Mouse (Mus musculus): ENCODE measurements around the gene Fli1. TPM values are rescaled to one million over a fixed set of nuclear protein-coding genes. Genes with fewer than 3 reads are reported as not detected.

Gene Fli1
- polyA plus RNA-seq, 1 experiment from 2014 or later = 23.4 TPM

- Histone ChIP-seq H3K9ac (ENCODE audit: low read length) (no peak overlapping the region), H3K9me3 (replicated peaks; ENCODE audit: control insufficient read depth, low read length) (no peaks in the 10 kb centered on the region), H3K27ac (ENCODE audit: low read length) (no peak overlapping the region), H3K27me3 (ENCODE audit: control insufficient read depth, insufficient read depth, low read length) (no peaks in the 10 kb centered on the region), H3K36me3 (ENCODE audit: control insufficient read depth, insufficient read depth) (no peaks in the 10 kb centered on the region), H3K4me1 (ENCODE audit: control insufficient read depth, insufficient read depth, low read length) (no peaks in the 10 kb centered on the region), H3K4me2 (ENCODE audit: low read depth, low read length) (no peak overlapping the region), H3K4me3 (ENCODE audit: low read length) (no peak overlapping the region)
- 95% methylated on average over 1 of the region's 1 CpGs for WGBS
- no peak for ATAC-seq (replicated peaks; ENCODE audit: extremely low read depth, insufficient read depth, low FRiP score)
These were observed 154.5 kb downstream of the Fli1 start for GRCm38 (mm10) chr9:32388120-32388519.

GRCm38 (mm10) chr9:32384906-32385305, 157.8 kb downstream of the Fli1 start:
- Histone ChIP-seq H3K4me3 (ENCODE audit: low read length) (no peak overlapping the region), H3K27ac (ENCODE audit: low read length) (no peak overlapping the region), H3K27me3 (ENCODE audit: control insufficient read depth, insufficient read depth, low read length) (no peaks in the 10 kb centered on the region), H3K4me2 (ENCODE audit: low read depth, low read length) (no peak overlapping the region), H3K9ac (ENCODE audit: low read length) (no peak overlapping the region), H3K4me1 (ENCODE audit: control insufficient read depth, insufficient read depth, low read length) (no peaks in the 10 kb centered on the region), H3K9me3 (replicated peaks; ENCODE audit: control insufficient read depth, low read length) (no peaks in the 10 kb centered on the region), H3K36me3 (ENCODE audit: control insufficient read depth, insufficient read depth) (no peaks in the 10 kb centered on the region)
- WGBS = 85% methylated on average over 4 of the region's 4 CpGs
- ATAC-seq (replicated peaks; ENCODE audit: extremely low read depth, insufficient read depth, low FRiP score) = no peak

GRCm38 (mm10) chr9:32376863-32377590, 165.6 kb downstream of the Fli1 start:
- Histone ChIP-seq H3K9me3 (replicated peaks; ENCODE audit: control insufficient read depth, low read length) (no peaks in the 10 kb centered on the region), H3K36me3 (ENCODE audit: control insufficient read depth, insufficient read depth) (no peaks in the 10 kb centered on the region), H3K4me1 (ENCODE audit: control insufficient read depth, insufficient read depth, low read length) (no peaks in the 10 kb centered on the region), H3K27ac (ENCODE audit: low read length) (no peak overlapping the region), H3K9ac (ENCODE audit: low read length) (no peak overlapping the region), H3K27me3 (ENCODE audit: control insufficient read depth, insufficient read depth, low read length) (no peaks in the 10 kb centered on the region), H3K4me2 (ENCODE audit: low read depth, low read length) (no peak overlapping the region), H3K4me3 (ENCODE audit: low read length) (no peak overlapping the region)
- no peak for ATAC-seq (replicated peaks; ENCODE audit: extremely low read depth, insufficient read depth, low FRiP score)
- 61% methylated on average over 5 of the region's 5 CpGs for WGBS

GRCm38 (mm10) chr9:32376031-32376430, 166.6 kb downstream of the Fli1 start:
- H3K4me3 ChIP-seq (ENCODE audit: low read length) = no peak overlapping the region
- ATAC-seq (replicated peaks; ENCODE audit: extremely low read depth, insufficient read depth, low FRiP score) = no peak
- H3K27ac ChIP-seq (ENCODE audit: low read length) = no peak overlapping the region
- 58% methylated on average over 7 of the region's 7 CpGs for WGBS
- H3K4me1 ChIP-seq (ENCODE audit: control insufficient read depth, insufficient read depth, low read length) = no peaks in the 10 kb centered on the region
- no peaks in the 10 kb centered on the region for H3K27me3 ChIP-seq (ENCODE audit: control insufficient read depth, insufficient read depth, low read length)
- H3K4me2 ChIP-seq (ENCODE audit: low read depth, low read length) = no peak overlapping the region
- no peak overlapping the region for H3K9ac ChIP-seq (ENCODE audit: low read length)
- H3K36me3 ChIP-seq (ENCODE audit: control insufficient read depth, insufficient read depth) = no peaks in the 10 kb centered on the region
- no peaks in the 10 kb centered on the region for H3K9me3 ChIP-seq (replicated peaks; ENCODE audit: control insufficient read depth, low read length)

GRCm38 (mm10) chr9:32373656-32374055, 169.0 kb downstream of the Fli1 start:
- no peaks in the 10 kb centered on the region for H3K27me3 ChIP-seq (ENCODE audit: control insufficient read depth, insufficient read depth, low read length)
- no peaks in the 10 kb centered on the region for H3K4me1 ChIP-seq (ENCODE audit: control insufficient read depth, insufficient read depth, low read length)
- ATAC-seq (replicated peaks; ENCODE audit: extremely low read depth, insufficient read depth, low FRiP score) = no peak
- no peak overlapping the region for H3K27ac ChIP-seq (ENCODE audit: low read length)
- H3K36me3 ChIP-seq (ENCODE audit: control insufficient read depth, insufficient read depth) = no peaks in the 10 kb centered on the region
- H3K9ac ChIP-seq (ENCODE audit: low read length) = no peak overlapping the region
- H3K4me2 ChIP-seq (ENCODE audit: low read depth, low read length) = no peak overlapping the region
- H3K4me3 ChIP-seq (ENCODE audit: low read length) = no peak overlapping the region
- WGBS = 89% methylated on average over 6 of the region's 6 CpGs
- no peaks in the 10 kb centered on the region for H3K9me3 ChIP-seq (replicated peaks; ENCODE audit: control insufficient read depth, low read length)

Other genes starting within 250 kb of the Fli1 start
- gene Kcnj5, start 198.5 kb downstream of the Fli1 start, polyA plus RNA-seq (2015; fragmentation: Nextera tagmentation; extraction: Ambion mirVana) = 29.6 and 30.1 TPM in 2 replicates
- 0.07 TPM in 1 of 2 replicates, not detected in the other for gene Kcnj1, start 170.4 kb downstream of the Fli1 start, polyA plus RNA-seq (2015; fragmentation: Nextera tagmentation; extraction: Ambion mirVana)
- gene Ets1, start 93.4 kb upstream of the Fli1 start, polyA plus RNA-seq (2015; fragmentation: Nextera tagmentation; extraction: Ambion mirVana) = 59.0 and 66.7 TPM in 2 replicates